Mouse (Mus musculus): ENCODE measurements around the gene Ttc39a. TPM values are rescaled to one million over a fixed set of nuclear protein-coding genes. Genes with fewer than 3 reads are reported as not detected.

Gene Ttc39a
- total RNA-seq, 2 experiments from 2014 or later, result 1.4 to 1.8 TPM

- H3K27ac ChIP-seq, result no peak overlapping the region
- TF ChIP-seq CTCF (conservative IDR thresholded peaks at IDR 0.05), result no peak
- no peak overlapping the region for H3K4me3 ChIP-seq
- no peak for DNase-seq (ENCODE audit: low spot score in 2 of 2)
Observed at GRCm38 (mm10) chr4:109477454-109477853, 71.0 kb downstream of the Ttc39a start.

DNA sequence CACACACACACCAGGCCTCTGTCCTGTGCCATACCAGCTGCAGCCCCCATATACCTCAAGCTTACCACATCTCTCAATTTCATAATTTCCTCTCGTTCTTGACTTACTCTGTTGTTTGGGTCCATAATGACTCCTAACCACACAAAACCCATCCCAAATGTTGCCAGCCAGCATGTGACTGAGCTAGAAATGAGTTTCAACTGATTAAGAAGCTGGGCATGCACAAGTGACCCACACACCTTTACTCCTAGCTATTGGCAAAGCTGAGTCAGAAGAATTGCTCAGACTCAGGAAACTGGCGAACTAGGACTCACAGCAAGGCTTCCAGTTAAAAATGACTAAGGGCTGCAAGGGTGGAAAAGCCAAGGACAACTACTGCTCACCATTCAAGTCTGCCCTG lies 75.0 kb downstream of the Ttc39a start:
- no peak for DNase-seq (ENCODE audit: low spot score in 2 of 2)
- no peak for TF ChIP-seq CTCF (conservative IDR thresholded peaks at IDR 0.05)
- Histone ChIP-seq H3K4me3 (no peak overlapping the region), H3K27ac (no peak overlapping the region)

- DNase-seq (ENCODE audit: low spot score in 2 of 2), result no peak
- Histone ChIP-seq H3K4me3 (no peak overlapping the region), H3K27ac (no peak overlapping the region)
- no peak for TF ChIP-seq CTCF (conservative IDR thresholded peaks at IDR 0.05)
Observed at GRCm38 (mm10) chr4:109482701-109483100, 76.3 kb downstream of the Ttc39a start.

- Histone ChIP-seq H3K4me3 (no peak within 1 kb of the TSS), H3K27ac (no peak within 1 kb of the TSS)
- TF ChIP-seq CTCF (conservative IDR thresholded peaks at IDR 0.05), result no peak
- no peak for DNase-seq (ENCODE audit: low spot score in 2 of 2)
Observed at GRCm38 (mm10) chr4:109484621-109485020, 78.2 kb downstream of the Ttc39a start, which contains the start of gene Rnf11. Gene Rnf11 (minus strand): TSS chr4:109484728.

DNA sequence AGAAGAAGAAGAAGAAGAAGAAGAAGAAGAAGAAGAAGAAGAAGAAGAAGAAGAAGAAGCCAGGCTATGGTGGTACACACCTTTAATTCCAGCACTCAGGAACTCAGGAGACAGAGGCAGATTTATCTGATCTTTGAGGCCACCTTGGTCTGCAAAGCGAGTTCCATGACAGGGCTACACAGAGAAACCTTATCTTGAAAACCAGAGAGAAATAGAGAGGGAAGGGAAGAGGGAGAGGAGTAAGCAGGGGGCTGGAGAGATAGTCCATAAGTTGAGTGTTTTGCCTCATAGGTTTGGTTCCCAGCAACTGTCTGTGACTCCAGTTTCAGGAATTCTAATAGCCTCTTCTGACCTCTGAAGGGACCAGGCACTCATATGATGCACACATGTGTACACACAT lies 82.4 kb downstream of the Ttc39a start:
- Histone ChIP-seq H3K4me3 (no peak overlapping the region), H3K27ac (no peak overlapping the region)
- no peak for DNase-seq (ENCODE audit: low spot score in 2 of 2)
- no peak for TF ChIP-seq CTCF (conservative IDR thresholded peaks at IDR 0.05)

- TF ChIP-seq CTCF (conservative IDR thresholded peaks at IDR 0.05), result no peak
- no peak for DNase-seq (ENCODE audit: low spot score in 2 of 2)
- H3K27ac ChIP-seq, result no peak overlapping the region
- no peak overlapping the region for H3K4me3 ChIP-seq
Observed at GRCm38 (mm10) chr4:109493581-109493980, 87.2 kb downstream of the Ttc39a start.

Other genes starting within 250 kb of the Ttc39a start
- 10 to 100 TPM; 53.9 to 56.2 TPM for gene Osbpl9, start 204.4 kb upstream of the Ttc39a start, total RNA-seq (2021)
- gene Calr4, start 172.1 kb upstream of the Ttc39a start, total RNA-seq (2021), result under 1 TPM; 0.79 to 0.86 TPM
- 100 to 1,000 TPM; 213 to 225 TPM for gene Eps15, start 126.4 kb upstream of the Ttc39a start, total RNA-seq (2021)
- gene Rnf11, start 78.1 kb downstream of the Ttc39a start, total RNA-seq (2021), result 100 to 1,000 TPM; 167 to 177 TPM
- gene 4930522H14Rik, start 124.7 kb downstream of the Ttc39a start, total RNA-seq (2021), result not detected

Data from layer of hippocampus, adult 2 months (tissue).